Mouse (Mus musculus): ENCODE data around the gene H2-M5.

DNA sequence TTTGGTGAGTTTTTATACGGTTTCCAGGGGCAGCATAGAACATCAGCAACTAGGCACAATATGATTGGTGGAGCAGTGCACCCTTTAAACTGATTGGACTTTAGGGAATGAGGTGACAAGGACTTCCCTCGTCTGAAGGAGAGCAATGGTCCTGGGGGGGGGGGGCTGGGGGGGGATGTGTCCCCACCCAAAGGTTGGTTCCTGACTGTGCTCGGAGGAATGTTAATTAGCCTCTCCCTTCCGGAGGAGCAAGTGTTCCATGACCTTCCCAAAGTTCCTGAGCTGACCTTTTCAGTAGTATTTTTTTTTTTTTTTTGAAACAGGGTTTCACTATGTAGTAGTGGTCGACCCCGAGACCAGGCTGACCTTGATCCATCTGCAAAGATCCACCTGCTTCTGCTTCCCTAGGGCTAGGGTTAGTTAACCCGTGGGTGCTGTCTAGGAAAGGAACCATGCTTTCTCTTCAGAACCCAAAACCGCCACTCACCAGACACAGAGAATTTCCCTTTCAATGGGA, 16.0 kb downstream of the H2-M5 start:
- TF ChIP-seq CTCF (IDR thresholded peaks at IDR 0.05; ENCODE audit: borderline replicate concordance, extremely low read depth, insufficient read depth, insufficient read length) = no peak
- no peak for TF ChIP-seq POLR2A (IDR thresholded peaks at IDR 0.05; ENCODE audit: borderline replicate concordance, extremely low read depth, insufficient read depth, insufficient read length, poor library complexity, severe bottlenecking)

Measured in brain, embryonic 14.5 days (tissue).